Mouse (Mus musculus) Muller cell, postnatal 12 days (primary cell): ENCODE measurements around the gene Cacna2d4.
A peak's percentile ranks its signal among the peaks of the same experiment; 100 is the strongest.
"Not testable (repeated sequence)": the region's sequence is repeated elsewhere in the genome, so short reads cannot be mapped to it uniquely, and the experiment has no call there.

Experiments
- DNase-seq: peaks from one replicate; pipeline ENCODE4 v3.0.0-alpha.2; 2015; ENCODE audit errors: inconsistent ontology term

Gene Cacna2d4

GRCm38 (mm10) chr6:119341409-119341808 lies 105.1 kb downstream of the Cacna2d4 start:
- DNase-seq = no peak

- DNase-seq = no peak
Measured at GRCm38 (mm10) chr6:119346257-119346656, 109.9 kb downstream of the Cacna2d4 start.

- DNase-seq = no peak
Measured at GRCm38 (mm10) chr6:119347813-119348212, 111.5 kb downstream of the Cacna2d4 start.

- peak; percentile 57 for DNase-seq
Measured at GRCm38 (mm10) chr6:119348234-119348633, 111.9 kb downstream of the Cacna2d4 start.

- DNase-seq = no peak
Measured at GRCm38 (mm10) chr6:119350703-119351198, 114.4 kb downstream of the Cacna2d4 start.

- no peak for DNase-seq
Measured at GRCm38 (mm10) chr6:119351656-119352055, 115.3 kb downstream of the Cacna2d4 start.

- DNase-seq = no peak
Measured at GRCm38 (mm10) chr6:119352501-119352900, 116.2 kb downstream of the Cacna2d4 start.

GRCm38 (mm10) chr6:119358020-119358571 lies 121.8 kb downstream of the Cacna2d4 start:
- no peak for DNase-seq

- not testable (repeated sequence) for DNase-seq
Measured at GRCm38 (mm10) chr6:119360250-119360649, 123.9 kb downstream of the Cacna2d4 start.

GRCm38 (mm10) chr6:119360925-119361702 lies 124.8 kb downstream of the Cacna2d4 start:
- no peak for DNase-seq

- DNase-seq = no peak
Measured at GRCm38 (mm10) chr6:119363593-119363992, 127.3 kb downstream of the Cacna2d4 start.

GRCm38 (mm10) chr6:119366800-119367199 lies 130.5 kb downstream of the Cacna2d4 start:
- DNase-seq = not testable (repeated sequence)

GRCm38 (mm10) chr6:119367382-119367781 lies 131.1 kb downstream of the Cacna2d4 start:
- DNase-seq = no peak

GRCm38 (mm10) chr6:119371624-119372023 lies 135.3 kb downstream of the Cacna2d4 start:
- no peak for DNase-seq

- DNase-seq = no peak
Measured at GRCm38 (mm10) chr6:119372237-119372636, 135.9 kb downstream of the Cacna2d4 start.

- no peak for DNase-seq
Measured at GRCm38 (mm10) chr6:119373000-119373705, 136.8 kb downstream of the Cacna2d4 start.

- DNase-seq = no peak
Measured at GRCm38 (mm10) chr6:119375035-119375434, 138.7 kb downstream of the Cacna2d4 start.

GRCm38 (mm10) chr6:119377613-119378012 lies 141.3 kb downstream of the Cacna2d4 start:
- DNase-seq = no peak

- no peak for DNase-seq
Measured at GRCm38 (mm10) chr6:119378631-119379030, 142.3 kb downstream of the Cacna2d4 start.

GRCm38 (mm10) chr6:119385668-119386067 lies 149.3 kb downstream of the Cacna2d4 start:
- DNase-seq = no peak

- no peak for DNase-seq
Measured at GRCm38 (mm10) chr6:119386421-119386820, 150.1 kb downstream of the Cacna2d4 start.

- DNase-seq = no peak
Measured at GRCm38 (mm10) chr6:119386821-119387220, 150.5 kb downstream of the Cacna2d4 start.
